Mouse (Mus musculus) cerebellum, adult 2 months (tissue): ENCODE measurements around the gene Gm20441.

Experiments used
- CTCF ChIP-seq: fragments of 200-500 bp; IDR thresholded peaks from 2 replicates; pipeline ENCODE4 v1.5.1; 2011; ENCODE audit warnings: low read depth, mild to moderate bottlenecking, control low read depth, low read length, moderate library complexity, borderline replicate concordance; ENCODE audit not compliant: insufficient read depth
- POLR2A ChIP-seq: fragments of 200-500 bp; IDR thresholded peaks from 2 replicates; pipeline ENCODE4 v1.6.1; 2011; ENCODE audit warnings: low read length, control low read depth, borderline replicate concordance; ENCODE audit not compliant: insufficient read depth

- TF ChIP-seq CTCF, result no peak
- no peak for TF ChIP-seq POLR2A
Observed at GRCm38 (mm10) chr10:75777885-75778284, 2.9 kb downstream of the Gm20441 start.
